Mouse (Mus musculus) cerebellum, adult 11 months (tissue): ENCODE measurements at regions not wholly inside any gene's neighbourhood (a gene's known extent, or its start where the extent isn't known, plus 50 kb on each side); places are given as distances from the start of the nearest gene placed in this dataset.

Source experiments
- DNase-seq: peaks from one replicate; pipeline ENCODE4 v3.0.0; 2022

- DNase-seq = no peak
Observed at GRCm38 (mm10) chr12:16477572-16477971, 133.2 kb downstream of the Lpin1 start.

GRCm38 (mm10) chr12:16474361-16475080 is 136.2 kb downstream of the Lpin1 start:
- peak; percentile 76 for DNase-seq

DNA sequence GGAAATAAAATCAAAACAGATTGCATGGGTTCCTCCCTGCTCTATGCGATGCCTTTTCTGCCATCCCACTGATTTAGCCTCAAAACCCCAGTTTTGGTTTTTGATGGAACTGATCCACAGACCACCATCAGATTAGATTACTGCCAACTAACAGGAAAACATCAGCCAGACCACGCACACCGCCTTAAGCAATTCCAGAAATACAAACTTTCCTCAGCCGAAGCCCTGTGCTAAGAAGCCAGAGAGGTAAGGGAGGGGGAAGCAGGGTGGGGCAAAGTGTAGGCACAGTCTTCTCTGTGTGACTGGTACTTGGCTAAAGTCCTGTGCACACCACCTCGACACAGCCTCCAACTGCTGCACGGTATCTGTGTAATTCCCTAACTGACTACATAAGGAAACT is 153.3 kb downstream of the Lpin1 start:
- no peak for DNase-seq

DNA sequence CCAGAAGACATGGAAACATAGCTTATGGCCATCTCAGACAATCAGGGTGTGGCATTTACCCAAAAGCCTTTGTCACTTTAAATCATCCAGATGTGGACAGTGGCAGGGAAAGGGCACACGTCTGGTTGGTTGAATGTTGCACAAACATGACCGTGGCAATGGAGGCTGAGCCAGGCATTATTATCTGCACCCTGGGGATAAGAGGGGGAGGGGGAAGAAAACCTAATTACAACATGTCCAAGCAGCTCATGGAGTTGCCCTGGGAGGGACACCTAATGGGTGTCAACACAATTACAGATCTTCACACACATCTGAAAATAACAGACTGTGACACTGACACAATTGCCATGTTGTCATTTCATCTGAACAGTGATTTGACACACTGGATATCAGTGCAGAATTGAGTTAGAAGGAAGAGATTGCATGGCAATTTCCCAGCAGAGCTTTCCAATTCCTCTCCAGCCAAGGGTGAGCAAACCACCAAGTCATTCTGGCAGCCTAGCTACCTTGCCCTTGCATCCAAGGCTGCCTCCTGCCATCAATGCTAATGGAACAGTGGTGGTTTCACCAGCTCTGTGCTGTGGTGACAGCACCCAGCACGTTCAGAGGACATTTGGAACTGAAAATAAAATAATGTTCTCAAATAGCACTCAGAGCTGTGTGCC is 159.9 kb downstream of the Lpin1 start:
- no peak for DNase-seq

DNA sequence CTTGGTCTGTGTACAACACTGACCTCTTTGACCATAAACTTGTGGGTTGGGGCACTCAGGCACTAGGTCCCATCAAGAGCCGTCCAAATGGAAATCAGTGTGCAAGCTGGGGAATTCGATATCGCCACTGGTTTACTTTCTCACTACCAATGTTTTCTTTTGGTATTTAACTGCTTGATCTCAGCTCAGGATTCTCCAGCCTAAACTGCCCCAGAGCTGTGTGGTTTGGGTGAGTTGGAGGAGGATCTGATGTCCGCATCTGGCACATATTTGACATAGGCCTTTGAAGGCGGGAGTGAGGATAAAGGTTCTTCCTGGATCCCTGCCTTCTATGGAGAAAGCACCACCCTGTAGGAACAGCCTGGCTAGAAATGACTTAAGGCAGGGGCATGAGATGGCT is 172.0 kb downstream of the Lpin1 start:
- DNase-seq = no peak

- no peak for DNase-seq
Observed at GRCm38 (mm10) chr12:16436961-16437360, 173.8 kb downstream of the Lpin1 start.

- no peak for DNase-seq
Observed at GRCm38 (mm10) chr12:16436255-16436654, 174.5 kb downstream of the Lpin1 start.

DNA sequence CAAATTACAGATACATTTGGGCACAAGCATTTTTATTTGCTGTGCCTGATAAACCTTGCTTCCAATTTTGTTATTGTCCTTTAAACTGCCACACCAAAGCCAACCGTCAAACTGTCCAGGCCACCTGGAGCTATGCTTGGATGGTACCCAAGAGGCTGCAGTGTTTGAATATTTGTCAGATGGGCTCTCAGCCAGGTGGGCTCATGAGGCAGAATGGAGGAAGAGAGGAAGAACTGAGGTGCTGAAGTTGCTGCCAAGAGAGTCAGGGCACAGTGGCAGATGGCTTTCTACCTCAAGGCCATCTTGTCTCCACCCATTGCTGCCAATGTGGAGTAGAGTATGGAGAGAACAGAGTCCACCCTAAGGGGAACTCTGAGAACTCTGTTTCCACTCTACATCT is 176.0 kb downstream of the Lpin1 start:
- peak; percentile 57 for DNase-seq

- DNase-seq = peak; percentile 4
Observed at GRCm38 (mm10) chr12:16434225-16434624, 176.5 kb downstream of the Lpin1 start.

- no peak for DNase-seq
Observed at GRCm38 (mm10) chr12:16425980-16426379, 184.8 kb downstream of the Lpin1 start.

GRCm38 (mm10) chr12:16424526-16424925 is 186.2 kb downstream of the Lpin1 start:
- no peak for DNase-seq

DNA sequence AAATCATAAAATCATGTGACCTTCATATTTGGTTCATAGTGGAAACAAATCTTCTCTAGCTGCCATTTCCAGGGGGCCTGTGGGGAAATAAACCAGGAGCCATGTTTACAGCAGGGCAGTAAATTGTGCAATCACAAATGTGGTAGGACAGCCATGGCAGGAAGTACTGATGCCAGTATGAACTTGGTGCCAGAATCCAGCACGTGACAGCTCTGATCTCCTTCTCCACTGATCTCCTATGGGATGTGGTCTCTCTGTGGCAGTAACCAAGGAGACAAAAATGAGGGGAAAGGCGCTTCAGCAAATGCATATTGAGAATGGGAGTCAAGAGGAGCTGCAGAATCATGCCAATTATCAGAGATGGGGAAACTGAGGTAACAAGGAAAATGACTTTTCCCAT is 215.0 kb downstream of the Lpin1 start:
- DNase-seq = no peak

GRCm38 (mm10) chr12:16392851-16393250 is 217.9 kb downstream of the Lpin1 start:
- DNase-seq = no peak

DNA sequence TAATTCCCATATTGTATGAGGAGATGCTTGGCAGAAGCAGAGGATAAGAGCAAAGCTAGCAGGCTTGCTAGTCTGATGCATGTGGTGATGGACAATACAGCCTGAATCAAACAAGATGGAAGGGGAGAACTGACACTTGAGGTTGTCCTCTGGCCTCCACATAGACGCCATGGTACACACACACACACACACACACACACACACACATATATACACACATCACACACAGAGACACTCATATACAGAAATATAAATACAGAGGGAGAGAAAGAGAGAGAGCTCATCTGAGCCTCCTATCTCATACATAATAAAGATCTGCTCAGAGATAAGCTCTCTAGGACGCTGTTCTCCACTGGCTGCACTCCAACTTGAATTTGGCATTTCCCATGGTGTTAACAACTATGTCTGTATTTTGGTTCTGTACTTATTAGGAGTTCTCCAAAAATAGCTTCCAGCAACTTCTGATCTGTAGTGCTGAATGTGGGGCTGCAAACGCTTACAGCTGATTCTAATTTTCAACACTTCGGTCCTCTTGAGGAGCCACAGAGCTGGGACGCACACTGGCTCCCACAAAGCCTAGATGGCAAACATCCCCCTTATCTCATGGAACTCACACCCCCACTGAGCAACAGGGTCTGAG is 219.0 kb downstream of the Lpin1 start:
- DNase-seq = no peak

DNA sequence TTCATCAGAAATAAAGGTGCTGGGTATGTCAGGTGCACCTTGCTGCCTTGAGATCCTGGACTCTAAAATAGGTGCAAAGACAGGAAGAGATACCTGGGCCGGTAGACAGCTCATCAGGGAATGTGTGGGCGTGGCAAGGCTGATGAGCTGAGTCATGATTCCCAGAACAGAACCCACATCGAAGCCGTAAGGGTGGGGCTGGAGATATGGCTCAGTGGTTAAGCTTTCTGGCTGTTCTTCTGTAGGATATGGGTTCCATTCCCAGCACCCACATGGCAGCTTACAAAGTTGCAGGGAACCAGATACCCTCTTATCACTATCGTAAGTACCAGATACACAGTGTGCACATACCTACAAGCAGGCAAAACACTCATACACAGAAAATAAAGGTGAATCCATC is 219.6 kb downstream of the Lpin1 start:
- DNase-seq = no peak

DNA sequence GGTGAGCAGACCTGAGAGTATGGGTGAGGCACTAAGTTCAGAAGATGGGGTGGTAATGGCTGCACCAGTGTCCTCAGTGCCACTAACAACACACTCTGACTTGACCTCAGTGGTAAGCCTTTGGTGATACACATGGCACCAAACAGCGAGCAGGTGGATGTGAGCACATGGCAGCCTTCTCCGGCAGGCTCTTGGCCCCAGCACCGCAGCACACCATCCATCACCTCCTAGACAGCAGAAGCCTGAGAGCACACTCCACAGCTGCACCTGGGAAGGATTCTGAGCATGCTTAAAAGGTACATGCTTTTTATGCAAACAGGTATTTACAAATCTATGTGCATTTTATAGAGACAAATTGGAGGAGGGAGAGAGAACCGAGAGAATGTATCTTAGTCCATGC is 223.7 kb downstream of the Lpin1 start:
- DNase-seq = no peak

GRCm38 (mm10) chr12:16384396-16384795 is 226.4 kb downstream of the Lpin1 start:
- DNase-seq = no peak

GRCm38 (mm10) chr12:16383499-16383935 is 227.2 kb downstream of the Lpin1 start:
- no peak for DNase-seq

- DNase-seq = no peak
Observed at GRCm38 (mm10) chr12:16382417-16382988, 228.3 kb downstream of the Lpin1 start.

GRCm38 (mm10) chr12:16381026-16381425 is 229.7 kb downstream of the Lpin1 start:
- DNase-seq = no peak

DNA sequence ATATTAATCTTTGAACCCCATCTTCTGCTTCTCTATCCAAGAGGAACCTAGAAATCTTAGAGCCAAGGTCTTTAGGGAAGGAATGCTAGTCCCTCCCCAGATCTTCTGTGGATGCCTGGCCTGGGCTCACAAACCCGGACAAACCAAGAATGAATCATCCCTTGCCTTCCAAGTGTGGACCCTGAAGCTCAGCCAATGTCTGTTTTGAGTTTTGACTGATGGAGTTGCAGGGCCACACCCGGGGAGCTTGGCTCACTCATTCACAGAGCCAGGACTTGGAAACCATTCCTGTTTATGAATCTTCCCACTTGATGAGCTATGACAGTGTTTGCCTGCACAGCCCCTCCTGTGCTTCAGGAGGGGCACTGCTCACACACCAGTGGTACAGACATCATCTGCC is 230.4 kb downstream of the Lpin1 start:
- DNase-seq = no peak

DNA sequence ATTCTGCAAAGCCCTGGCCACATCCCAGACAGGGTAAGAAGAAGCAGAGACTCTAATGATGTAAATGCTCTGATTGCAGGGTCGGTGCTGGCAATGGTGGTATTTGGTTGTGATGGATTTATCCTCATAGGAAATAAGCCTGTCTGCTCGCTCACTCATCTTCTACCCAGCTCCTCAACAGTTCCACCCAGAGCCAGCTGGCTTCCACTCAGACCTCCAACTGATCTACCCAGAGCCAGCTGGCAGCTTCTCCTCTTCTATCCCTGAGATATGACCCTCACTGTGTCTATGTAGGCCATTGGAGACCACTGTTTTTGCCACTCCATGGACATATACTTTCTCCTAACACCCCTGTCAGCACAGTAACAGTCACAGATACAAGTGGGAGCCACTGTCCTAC is 231.4 kb downstream of the Lpin1 start:
- DNase-seq = no peak

GRCm38 (mm10) chr12:16378501-16378900 is 232.3 kb downstream of the Lpin1 start:
- no peak for DNase-seq
